25 mouse cellular contexts compared by ENCODE assay signal in the genomic region with DNA sequence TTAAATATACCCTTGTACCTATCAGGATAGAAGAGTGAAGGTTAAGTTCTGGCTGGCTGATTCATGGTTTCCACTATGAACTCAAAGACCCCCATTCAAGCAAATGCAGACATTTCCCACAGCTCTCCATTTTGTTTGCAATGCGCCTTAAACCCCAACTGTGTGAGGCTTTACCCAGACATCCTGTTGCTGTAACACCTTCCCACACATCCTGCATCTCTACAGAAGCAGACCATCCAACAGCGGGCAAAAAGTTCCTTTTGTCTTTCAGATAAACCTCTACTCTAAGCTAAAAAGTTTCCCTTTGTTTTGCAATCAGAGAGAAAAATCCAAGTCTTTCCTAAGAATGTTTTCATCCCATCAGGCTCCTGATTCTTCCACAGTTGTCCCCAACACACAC. TPM values are rescaled to one million over a fixed set of nuclear protein-coding genes. Genes with fewer than 3 reads are reported as not detected.
A peak's percentile ranks its signal among the peaks of the same experiment; 100 is the strongest.
DNase-seq lines count a peak whose midpoint lies in the region; ATAC-seq and TF ChIP-seq lines count a peak whose summit lies in the region.
"Had no signal": no experiment of that assay in that cellular context is flagged by ENCODE, and none has a peak within 500 bp of the region (broad histone marks: within the 10 kb centered on the region; RNA-seq: fewer than 3 reads in every experiment).

No protein-coding gene starts in this region.

- TF ChIP-seq CTCF in thymus, adult 2 months (IDR thresholded peaks at IDR 0.05; ENCODE audit: borderline replicate concordance, control insufficient read depth, extremely low read depth, insufficient read depth, low read length, poor library complexity), result no peak
- TF ChIP-seq CTCF in hindbrain, postnatal 0 days (IDR thresholded peaks at IDR 0.05; ENCODE audit: low read depth), result no peak

- no peaks in the 10 kb centered on the region for H3K36me3 ChIP-seq in thymus, adult 2 months (ENCODE audit: control insufficient read depth, insufficient read depth, low read length)
- H3K36me3 ChIP-seq in hindbrain, postnatal 0 days (ENCODE audit: insufficient read depth, low read length), result no peaks in the 10 kb centered on the region
- H3K36me3 ChIP-seq: forebrain, embryonic 10.5 days; hindbrain, embryonic 13.5 days; limb, embryonic 13.5 days; liver, embryonic 12.5 days; midbrain, embryonic 12.5 days; neural tube, embryonic 13.5 days had no signal

- H3K9ac ChIP-seq in hindbrain, postnatal 0 days (replicated peaks; ENCODE audit: low read length), result no peak overlapping the region
- H3K9ac ChIP-seq: hindbrain, embryonic 13.5 days; limb, embryonic 13.5 days; liver, embryonic 12.5 days; midbrain, embryonic 12.5 days; neural tube, embryonic 13.5 days had no signal

- H3K27ac ChIP-seq in thymus, adult 2 months (ENCODE audit: control insufficient read depth, insufficient read depth, low read length), result peak overlapping the region; percentile 91
- H3K27ac ChIP-seq in hindbrain, postnatal 0 days, result no peak overlapping the region
- H3K27ac ChIP-seq: forebrain, embryonic 10.5 days; hindbrain, embryonic 13.5 days; layer of hippocampus, adult 2 months; limb, embryonic 13.5 days; liver, embryonic 12.5 days; midbrain, embryonic 12.5 days; neural tube, embryonic 13.5 days had no signal

- H3K4me2 ChIP-seq in hindbrain, postnatal 0 days (ENCODE audit: low read depth, low read length), result no peak overlapping the region
- H3K4me2 ChIP-seq: hindbrain, embryonic 13.5 days; limb, embryonic 13.5 days; liver, embryonic 12.5 days; midbrain, embryonic 12.5 days; neural tube, embryonic 13.5 days had no signal

- DNase-seq in thymus, adult 2 months, result no peak
- DNase-seq in thymus, postnatal 4 days, result no peak
- DNase-seq in naive thymus-derived CD4-positive, alpha-beta T cell, adult 2 months (ENCODE audit: low read depth), result peak; percentile 73
- DNase-seq in urinary bladder, postnatal 10 days (ENCODE audit: low spot score), result no peak
- DNase-seq in right cerebral cortex, postnatal 14 days, result no peak
- DNase-seq in hindbrain, postnatal 0 days (ENCODE audit: low spot score), result no peak
- DNase-seq in right cerebral cortex, postnatal 36 days (ENCODE audit: low spot score in 2 of 2), result no peak
- DNase-seq: adrenal gland, adult 2 months; cerebellum, adult 11 months; cerebellum, adult 9-11 months; gastrocnemius, postnatal 36 days; kidney, adult 9 months; kidney, postnatal 25 days; layer of hippocampus, postnatal 36 days; lung, adult 18-20 months; lung, postnatal 10 days had no signal

- H3K4me3 ChIP-seq in thymus, adult 2 months (ENCODE audit: control insufficient read depth, insufficient read depth, low read length), result no peak overlapping the region
- no peak overlapping the region for H3K4me3 ChIP-seq in hindbrain, postnatal 0 days (ENCODE audit: low read length)
- H3K4me3 ChIP-seq: forebrain, embryonic 10.5 days; hindbrain, embryonic 13.5 days; layer of hippocampus, adult 2 months; limb, embryonic 13.5 days; liver, embryonic 12.5 days; midbrain, embryonic 12.5 days; neural tube, embryonic 13.5 days had no signal

- H3K9me3 ChIP-seq in hindbrain, postnatal 0 days (ENCODE audit: low read length), result no peaks in the 10 kb centered on the region
- H3K9me3 ChIP-seq: forebrain, embryonic 10.5 days; hindbrain, embryonic 13.5 days; limb, embryonic 13.5 days; liver, embryonic 12.5 days; midbrain, embryonic 12.5 days; neural tube, embryonic 13.5 days had no signal

- TF ChIP-seq POLR2A in thymus, adult 2 months (IDR thresholded peaks at IDR 0.05; ENCODE audit: control insufficient read depth, extremely low read depth, insufficient read depth, low read length, poor library complexity), result no peak

- H3K4me1 ChIP-seq in thymus, adult 2 months (replicated peaks; ENCODE audit: control insufficient read depth, insufficient read depth, low read length), result peaks cover 35% of the 10 kb centered on the region
- no peaks in the 10 kb centered on the region for H3K4me1 ChIP-seq in hindbrain, postnatal 0 days (ENCODE audit: insufficient read depth, low read length)
- H3K4me1 ChIP-seq: forebrain, embryonic 10.5 days; hindbrain, embryonic 13.5 days; limb, embryonic 13.5 days; midbrain, embryonic 12.5 days; neural tube, embryonic 13.5 days had no signal

- no peaks in the 10 kb centered on the region for H3K27me3 ChIP-seq in thymus, adult 2 months (ENCODE audit: control insufficient read depth, insufficient read depth, low read length)
- H3K27me3 ChIP-seq in hindbrain, postnatal 0 days (ENCODE audit: insufficient read depth, low read length), result no peaks in the 10 kb centered on the region
- H3K27me3 ChIP-seq: hindbrain, embryonic 13.5 days; limb, embryonic 13.5 days; liver, embryonic 12.5 days; midbrain, embryonic 12.5 days; neural tube, embryonic 13.5 days had no signal

- peak; percentile 83 for ATAC-seq in activated CD4-positive, CD25-positive, alpha-beta regulatory T cell, adult 4 months
- no peak for ATAC-seq in hindbrain, postnatal 0 days
- ATAC-seq: intestine, embryonic 16.5 days; liver, embryonic 12.5 days had no signal

- WGBS in thymus, adult 2 months, result 5% methylated on average over 2 of the region's 2 CpGs
- 53% methylated on average over 2 of the region's 2 CpGs for WGBS in hindbrain, postnatal 0 days

RNA-seq across cellular contexts. Expression of a gene that starts 49.8 kb away (rescaled TPM):
- polyA plus RNA-seq in thymus, adult 2 months (2012; rRNA removed), result 0.53 and 0.54 TPM in 2 replicates
- polyA plus RNA-seq in activated CD4-positive, CD25-positive, alpha-beta regulatory T cell, adult 4 months (2017; shearing (Covaris generic)), result under 1 TPM; 0.24 to 0.62 TPM
- 3.2 and 3.4 TPM in 2 replicates for total RNA-seq in hindbrain, postnatal 0 days (2014; rRNA removed)
- polyA plus RNA-seq in hindbrain, postnatal 0 days (2015; fragmentation: Nextera tagmentation; extraction: Ambion mirVana), result 2.4 and 2.7 TPM in 2 replicates

RNA-seq across cellular contexts. Expression of a gene that starts 50.2 kb away (rescaled TPM):
- 4.0 and 6.0 TPM in 2 replicates for polyA plus RNA-seq in thymus, adult 2 months (2012; rRNA removed)
- 1 to 10 TPM in 1 of 2 experiments, under 1 TPM in 1; 0.34 to 1.2 TPM for polyA plus RNA-seq in activated CD4-positive, CD25-positive, alpha-beta regulatory T cell, adult 4 months (2017; shearing (Covaris generic))
- 0.26 TPM in 1 of 2 replicates, not detected in the other for total RNA-seq in hindbrain, postnatal 0 days (2014; rRNA removed)
- polyA plus RNA-seq in hindbrain, postnatal 0 days (2015; fragmentation: Nextera tagmentation; extraction: Ambion mirVana), result 0.83 and 2.7 TPM in 2 replicates
